Mouse (Mus musculus): ENCODE measurements around the gene Col4a1.

DNA sequence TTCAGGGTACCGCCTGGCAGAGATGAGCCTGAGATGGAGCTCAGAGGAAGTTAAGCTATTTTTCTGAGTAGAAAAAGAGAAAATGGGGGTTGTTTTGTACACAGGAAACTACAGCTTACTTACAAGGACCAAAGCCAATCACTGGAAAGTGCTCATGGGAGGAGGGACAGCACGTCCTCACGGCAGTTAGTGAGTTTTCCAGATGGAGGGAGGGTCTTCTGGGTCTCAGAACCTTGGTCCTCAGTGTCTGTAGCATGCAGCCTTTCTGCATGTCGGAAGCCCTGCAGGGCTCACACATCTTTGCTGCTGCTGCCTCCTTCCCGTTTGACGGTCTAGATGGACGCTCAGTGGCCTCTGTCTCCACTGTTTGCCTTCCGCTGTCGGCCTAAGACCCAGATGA lies 25.9 kb upstream of the Col4a1 start:
- TF ChIP-seq CTCF (IDR thresholded peaks at IDR 0.05; ENCODE audit: extremely low read depth, insufficient read depth, insufficient read length, insufficient replicate concordance) (no peak), POLR2A (IDR thresholded peaks at IDR 0.05; ENCODE audit: low read depth, low read length) (no peak)
